Mouse (Mus musculus) midbrain, embryonic 11.5 days (tissue): ENCODE results near the gene Mief1. TPM values are rescaled to one million over a fixed set of nuclear protein-coding genes. Genes with fewer than 3 reads are reported as not detected.

ENCODE experiments used
- ATAC-seq: fragments of 200-750 bp; cut with Nextera tagmentation; 2 replicates; pipeline ENCODE4 v1.8.0; 2017; ENCODE audit warnings: moderate TSS enrichment, moderate library complexity; ENCODE audit not compliant: low FRiP score
- DNase-seq: peaks from one replicate; pipeline ENCODE4 v3.0.0; 2015; ENCODE audit warnings: low spot score; ENCODE audit errors: missing footprints
- H3K27ac ChIP-seq: fragments of 300-500 bp; sonication (generic); 2 replicates; pipeline ENCODE4 v1.5.1; 2014; ENCODE audit warnings: low read depth, low read length
- H3K27me3 ChIP-seq: fragments of 300-500 bp; sonication (generic); 2 replicates; pipeline ENCODE4 v1.6.1; 2014; ENCODE audit warnings: mild to moderate bottlenecking, low read length, moderate library complexity, mixed read lengths; ENCODE audit not compliant: control insufficient read depth, insufficient read depth
- H3K36me3 ChIP-seq: fragments of 300-500 bp; sonication (generic); 2 replicates; pipeline ENCODE4 v1.6.1; 2014; ENCODE audit warnings: mild to moderate bottlenecking, low read length, moderate library complexity, mixed read lengths; ENCODE audit not compliant: control insufficient read depth, insufficient read depth
- H3K4me1 ChIP-seq: fragments of 300-500 bp; sonication (generic); 2 replicates; pipeline ENCODE4 v1.6.1; 2014; ENCODE audit warnings: low read length; ENCODE audit not compliant: control insufficient read depth, insufficient read depth
- H3K4me2 ChIP-seq: fragments of 300-500 bp; sonication (generic); 2 replicates; pipeline ENCODE4 v1.6.1; 2014; ENCODE audit warnings: mild to moderate bottlenecking, moderate library complexity
- H3K4me3 ChIP-seq: fragments of 300-500 bp; sonication (generic); 2 replicates; pipeline ENCODE4 v1.5.1; 2014; ENCODE audit warnings: low read depth, low read length
- H3K9ac ChIP-seq: fragments of 300-500 bp; sonication (generic); 2 replicates; pipeline ENCODE4 v1.6.1; 2014; ENCODE audit warnings: low read length
- H3K9me3 ChIP-seq: fragments of 300-500 bp; sonication (generic); 2 replicates; pipeline ENCODE4 v1.6.1; 2016; ENCODE audit warnings: low read length; ENCODE audit not compliant: control insufficient read depth
- WGBS: fragments of 180-500 bp; shearing (Covaris S2); extraction: QIAGEN DNeasy Blood & Tissue Kit; methylation state at CpG from one replicate; pipeline ENCODE4 v1.1.7; 2014; 5-methylcytosine and 5-hydroxymethylcytosine counted together
- polyA plus RNA-seq: library from polyadenylated mRNA; unstranded; fragments of >200 nt; fragmentation: Nextera tagmentation; extraction: Ambion mirVana; gene quantifications from 2 replicates; pipeline ENCODE4 v1.2.1, GENCODE M21; 2014

Mief1 gene
- polyA plus RNA-seq, 1 experiment from 2014 or later = 40.8 TPM

DNA sequence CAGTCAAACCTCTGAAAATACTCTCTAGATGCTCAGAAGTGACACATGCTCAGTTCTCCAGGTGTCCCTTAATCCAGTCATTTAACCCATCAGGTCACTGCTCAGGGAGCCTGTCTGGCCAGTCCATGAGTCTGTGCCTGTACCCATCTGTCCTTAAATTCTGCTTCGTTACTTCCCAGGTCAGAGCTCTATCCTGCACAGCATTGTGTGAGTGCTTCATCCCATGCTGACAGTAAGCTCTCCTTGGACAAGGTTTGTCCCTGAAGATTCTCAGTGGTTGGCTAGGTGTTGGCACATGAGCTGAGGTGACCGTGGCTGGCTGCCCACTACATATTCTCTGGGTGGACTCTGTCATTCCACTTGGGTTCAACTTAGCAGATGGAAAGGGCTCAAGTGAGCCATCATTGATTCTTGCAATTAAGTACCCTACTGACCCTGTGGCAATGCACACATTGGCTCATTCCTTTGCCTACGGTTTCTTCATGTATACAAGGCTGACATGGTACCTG is 27.7 kb upstream of the Mief1 start:
- Histone ChIP-seq H3K9me3 (no peaks in the 10 kb centered on the region), H3K36me3 (no peaks in the 10 kb centered on the region; the same call in 1 of the 2 replicates), H3K4me1 (peaks cover 3% of the 10 kb centered on the region; the same call in 1 of the 2 replicates), H3K27me3 (no peaks in the 10 kb centered on the region), H3K4me2 (no peak overlapping the region), H3K27ac (no peak overlapping the region), H3K4me3 (no peak overlapping the region), H3K9ac (no peak overlapping the region)
- DNase-seq = peak; percentile 28
- no peak for ATAC-seq
- 88% methylated on average over 3 of the region's 3 CpGs for WGBS

GRCm38 (mm10) chr15:80208446-80208845 is 25.4 kb upstream of the Mief1 start:
- Histone ChIP-seq H3K9ac (no peak overlapping the region), H3K27ac (no peak overlapping the region; the same call in 1 of the 2 replicates), H3K4me3 (no peak overlapping the region), H3K27me3 (no peaks in the 10 kb centered on the region), H3K9me3 (no peaks in the 10 kb centered on the region), H3K36me3 (peaks cover 9% of the 10 kb centered on the region), H3K4me2 (no peak overlapping the region), H3K4me1 (peaks cover 3% of the 10 kb centered on the region; the same call in 1 of the 2 replicates)
- 10% methylated on average over 4 of the region's 4 CpGs for WGBS
- DNase-seq = peak; percentile 84
- ATAC-seq = no peak

- H3K27me3 ChIP-seq = no peaks in the 10 kb centered on the region
- no peaks in the 10 kb centered on the region for H3K4me1 ChIP-seq
- peak; percentile 75 for DNase-seq
- no peak overlapping the region for H3K9ac ChIP-seq
- no peak for ATAC-seq
- H3K9me3 ChIP-seq = no peaks in the 10 kb centered on the region
- peaks cover 9% of the 10 kb centered on the region for H3K36me3 ChIP-seq
- H3K4me2 ChIP-seq = no peak overlapping the region
- no peak overlapping the region for H3K4me3 ChIP-seq
- H3K27ac ChIP-seq = no peak overlapping the region
Measured at GRCm38 (mm10) chr15:80213688-80214087, 20.1 kb upstream of the Mief1 start.

GRCm38 (mm10) chr15:80215716-80216479 is 17.9 kb upstream of the Mief1 start:
- Histone ChIP-seq H3K4me2 (no peak overlapping the region), H3K36me3 (peaks cover 9% of the 10 kb centered on the region), H3K4me3 (no peak overlapping the region), H3K4me1 (no peaks in the 10 kb centered on the region), H3K9me3 (no peaks in the 10 kb centered on the region), H3K9ac (no peak overlapping the region), H3K27me3 (no peaks in the 10 kb centered on the region), H3K27ac (no peak overlapping the region)
- DNase-seq (peak; percentile 79), ATAC-seq (no peak)
- WGBS = 18% methylated on average over 10 of the region's 10 CpGs

DNA sequence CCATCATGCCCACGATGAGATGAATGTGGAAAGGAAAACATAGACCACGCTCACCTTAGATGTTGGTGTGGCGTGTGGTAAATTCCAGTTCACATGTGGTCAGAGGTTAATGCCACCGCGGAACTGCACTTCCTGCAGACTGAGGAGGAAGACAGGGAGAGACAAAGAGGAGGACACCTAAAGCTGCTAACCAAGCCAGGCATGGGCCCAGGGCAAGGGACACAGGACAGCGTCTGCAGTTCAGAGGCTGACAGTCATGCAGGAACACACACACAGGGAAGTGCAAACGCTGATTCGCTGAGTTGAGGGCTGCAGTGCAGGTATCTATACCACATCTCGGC is 17.4 kb upstream of the Mief1 start:
- Histone ChIP-seq H3K4me2 (no peak overlapping the region), H3K9me3 (no peaks in the 10 kb centered on the region), H3K9ac (no peak overlapping the region), H3K36me3 (peaks cover 9% of the 10 kb centered on the region; the same call in 1 of the 2 replicates), H3K27me3 (no peaks in the 10 kb centered on the region), H3K27ac (no peak overlapping the region), H3K4me1 (no peaks in the 10 kb centered on the region), H3K4me3 (no peak overlapping the region)
- DNase-seq (peak; percentile 77), ATAC-seq (no peak)
- WGBS = 66% methylated on average over 9 of the region's 9 CpGs

GRCm38 (mm10) chr15:80217476-80217875 is 16.3 kb upstream of the Mief1 start:
- WGBS = 92% methylated on average over 10 of the region's 10 CpGs
- ATAC-seq = no peak
- Histone ChIP-seq H3K9ac (no peak overlapping the region), H3K4me1 (no peaks in the 10 kb centered on the region), H3K9me3 (no peaks in the 10 kb centered on the region), H3K4me3 (no peak overlapping the region), H3K4me2 (no peak overlapping the region), H3K27me3 (no peaks in the 10 kb centered on the region), H3K36me3 (no peaks in the 10 kb centered on the region), H3K27ac (no peak overlapping the region)
- peak; percentile 68 for DNase-seq

GRCm38 (mm10) chr15:80219211-80219610 is 14.6 kb upstream of the Mief1 start:
- 52% methylated on average over 14 of the region's 14 CpGs for WGBS
- Histone ChIP-seq H3K4me3 (no peak overlapping the region), H3K4me2 (no peak overlapping the region), H3K9me3 (no peaks in the 10 kb centered on the region), H3K27me3 (no peaks in the 10 kb centered on the region), H3K4me1 (no peaks in the 10 kb centered on the region), H3K27ac (no peak overlapping the region), H3K9ac (no peak overlapping the region), H3K36me3 (no peaks in the 10 kb centered on the region)
- ATAC-seq = no peak
- DNase-seq = peak; percentile 81

GRCm38 (mm10) chr15:80219705-80220657 is 13.8 kb upstream of the Mief1 start:
- no peak overlapping the region for H3K4me2 ChIP-seq
- 71% methylated on average over 4 of the region's 4 CpGs for WGBS
- no peaks in the 10 kb centered on the region for H3K36me3 ChIP-seq
- no peaks in the 10 kb centered on the region for H3K4me1 ChIP-seq
- DNase-seq = peak; percentile 77
- no peak overlapping the region for H3K27ac ChIP-seq
- no peaks in the 10 kb centered on the region for H3K27me3 ChIP-seq
- H3K9ac ChIP-seq = no peak overlapping the region
- no peak for ATAC-seq
- no peaks in the 10 kb centered on the region for H3K9me3 ChIP-seq
- H3K4me3 ChIP-seq = no peak overlapping the region

DNA sequence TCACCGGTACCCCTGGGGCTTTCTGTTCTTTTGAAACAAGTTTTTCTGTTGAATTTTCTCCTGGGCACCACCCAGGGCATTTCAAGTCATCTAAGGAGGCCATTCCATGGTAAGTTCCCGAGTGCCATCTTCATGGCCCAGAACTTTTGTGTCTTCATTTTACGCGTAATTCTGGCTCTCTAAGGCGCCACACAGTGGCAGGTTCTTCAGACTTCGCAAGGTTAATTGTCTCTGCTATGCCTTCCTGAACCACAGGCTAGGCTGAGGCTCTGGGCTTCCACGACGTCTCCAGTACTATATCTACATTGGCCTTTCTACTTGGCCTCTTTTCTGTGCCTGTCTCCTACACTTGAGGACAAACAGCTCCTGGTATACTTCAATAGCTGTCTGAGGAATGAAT is 12.8 kb upstream of the Mief1 start:
- Histone ChIP-seq H3K9me3 (no peaks in the 10 kb centered on the region), H3K4me2 (no peak overlapping the region), H3K27ac (no peak overlapping the region), H3K36me3 (no peaks in the 10 kb centered on the region), H3K27me3 (no peaks in the 10 kb centered on the region), H3K9ac (no peak overlapping the region), H3K4me1 (no peaks in the 10 kb centered on the region), H3K4me3 (no peak overlapping the region)
- ATAC-seq = no peak
- DNase-seq = peak; percentile 82
- WGBS = 64% methylated on average over 8 of the region's 8 CpGs
